Mouse (Mus musculus) heart, postnatal 0 days (tissue): Measurements from ENCODE around the gene Dmkn.

Experiments
- CTCF ChIP-seq: IDR thresholded peaks from 2 replicates; pipeline ENCODE4 v1.5.1; 2016; ENCODE audit warnings: antibody characterized with exemption, control low read depth, low read depth
- EP300 ChIP-seq: IDR thresholded peaks from 2 replicates; pipeline ENCODE4 v1.6.1; 2016; ENCODE audit warnings: antibody characterized with exemption, low read depth

DNA sequence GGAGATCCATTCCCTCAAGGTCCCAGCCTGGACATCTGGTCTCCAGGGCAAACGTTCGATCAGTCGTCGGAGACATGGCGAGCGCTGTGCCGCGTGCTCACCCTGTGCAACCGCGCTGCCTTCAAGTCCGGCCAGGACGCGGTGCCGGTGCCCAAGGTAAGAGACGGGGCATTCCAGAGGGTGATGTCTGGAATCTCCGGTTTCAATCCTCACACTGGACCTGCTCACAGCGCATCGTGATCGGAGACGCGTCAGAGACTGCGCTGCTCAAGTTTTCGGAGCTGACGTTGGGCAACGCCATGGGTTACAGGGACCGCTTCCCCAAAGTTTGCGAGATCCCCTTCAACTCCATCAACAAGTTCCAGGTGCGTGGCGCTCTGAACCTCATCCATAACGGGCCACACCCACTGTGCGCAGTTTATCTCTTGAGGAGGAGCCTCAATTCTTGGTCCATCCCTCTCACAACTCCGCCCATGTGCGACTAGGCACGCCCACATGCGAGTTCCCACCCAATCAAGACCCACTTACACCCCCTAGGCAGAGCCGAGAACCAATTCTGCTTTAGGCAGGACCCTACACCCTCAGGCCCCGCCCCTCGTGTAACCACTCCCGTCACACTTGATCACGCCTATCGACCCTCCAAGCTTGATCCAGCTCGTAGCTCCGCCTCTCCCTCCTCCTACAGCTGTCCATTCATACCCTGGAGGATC, 46.4 kb upstream of the Dmkn start:
- TF ChIP-seq CTCF (no peak), EP300 (no peak)
